Mouse (Mus musculus) cerebellum, adult 2 months (tissue): ENCODE results near the gene Plcb4.

ENCODE experiments used
- CTCF ChIP-seq: fragments of 200-500 bp; IDR thresholded peaks from 2 replicates; pipeline ENCODE4 v1.5.1; 2011; ENCODE audit warnings: low read depth, mild to moderate bottlenecking, control low read depth, low read length, moderate library complexity, borderline replicate concordance; ENCODE audit not compliant: insufficient read depth
- POLR2A ChIP-seq: fragments of 200-500 bp; IDR thresholded peaks from 2 replicates; pipeline ENCODE4 v1.6.1; 2011; ENCODE audit warnings: low read length, control low read depth, borderline replicate concordance; ENCODE audit not compliant: insufficient read depth

- no peak for TF ChIP-seq CTCF
- no peak for TF ChIP-seq POLR2A
Measured at GRCm38 (mm10) chr2:135848169-135848568, 189.4 kb downstream of the Plcb4 start.
